Comparison of ENCODE assay signal across 25 mouse cellular contexts in the genomic region with DNA sequence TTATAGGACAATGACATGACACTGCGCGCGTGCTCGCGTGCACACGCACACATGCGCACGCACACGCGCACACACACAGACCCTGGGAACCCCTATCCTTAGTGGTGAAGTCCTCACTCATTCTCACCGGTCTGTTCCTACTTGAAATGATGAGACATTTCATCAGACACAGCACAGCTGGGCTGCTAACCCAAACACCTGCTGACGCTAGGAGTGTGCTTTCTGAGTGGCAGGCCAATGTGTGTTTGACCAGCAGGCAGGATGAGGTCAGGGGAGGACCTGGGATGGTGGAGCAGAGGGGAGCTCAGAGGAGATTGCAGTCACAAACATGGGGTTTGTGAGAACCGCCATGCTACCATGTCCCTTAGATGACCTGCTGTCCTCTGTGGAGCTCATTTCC.
"Had no signal": no experiment of that assay in that cellular context is flagged by ENCODE, and none has a peak within 500 bp of the region (broad histone marks: within the 10 kb centered on the region; RNA-seq: fewer than 3 reads in every experiment).

No protein-coding gene starts in this region.

- H3K36me3 ChIP-seq: heart, embryonic 12.5 days; hindbrain, embryonic 12.5 days; intestine, embryonic 15.5 days; liver, embryonic 12.5 days had no signal

- DNase-seq: forebrain, postnatal 0 days; gastrocnemius, postnatal 14 days; gastrocnemius, postnatal 36 days; heart, adult 2 months; heart, postnatal 10 days; heart, postnatal 4 days; kidney, adult 18-20 months; kidney, adult 8-10 months; kidney, postnatal 25 days; kidney, postnatal 4 days; liver had no signal

- H3K9me3 ChIP-seq: heart, embryonic 12.5 days; hindbrain, embryonic 10.5 days; hindbrain, embryonic 12.5 days; intestine, embryonic 15.5 days; limb, embryonic 10.5 days; limb, embryonic 12.5 days; liver, embryonic 12.5 days had no signal

- H3K4me3 ChIP-seq: heart, adult 2 months; heart, embryonic 12.5 days; hindbrain, embryonic 10.5 days; hindbrain, embryonic 12.5 days; intestine, embryonic 15.5 days; layer of hippocampus, adult 2 months; left cerebral cortex, adult 2 months; limb, embryonic 10.5 days; limb, embryonic 12.5 days; liver, embryonic 12.5 days had no signal

- H3K27me3 ChIP-seq: heart, embryonic 12.5 days; hindbrain, embryonic 12.5 days; intestine, embryonic 15.5 days; limb, embryonic 12.5 days; liver, embryonic 12.5 days had no signal

- H3K4me2 ChIP-seq: heart, embryonic 12.5 days; hindbrain, embryonic 12.5 days; hindbrain, embryonic 14.5 days; intestine, embryonic 15.5 days; limb, embryonic 12.5 days; liver, embryonic 12.5 days had no signal

- H3K4me1 ChIP-seq: hindbrain, embryonic 12.5 days; intestine, embryonic 15.5 days had no signal

- H3K27ac ChIP-seq: heart, adult 2 months; hindbrain, embryonic 12.5 days; hindbrain, embryonic 14.5 days; intestine, embryonic 15.5 days; kidney, postnatal 0 days; layer of hippocampus, adult 2 months; left cerebral cortex, adult 2 months; limb, embryonic 10.5 days; limb, embryonic 12.5 days; liver, embryonic 12.5 days had no signal

- ATAC-seq: forebrain, postnatal 0 days; hindbrain, embryonic 16.5 days; inflammation-experienced regulatory T-cells, adult 6 months; intestine, embryonic 15.5 days; intestine, postnatal 0 days; liver, embryonic 12.5 days had no signal

- H3K9ac ChIP-seq: forebrain, postnatal 0 days; heart, embryonic 12.5 days; hindbrain, embryonic 12.5 days; hindbrain, embryonic 14.5 days; intestine, embryonic 15.5 days; limb, embryonic 12.5 days; liver, embryonic 12.5 days had no signal
